Mouse (Mus musculus) ES-E14 (cell line): Measurements from ENCODE around the gene Slc16a2. TPM values are rescaled to one million over a fixed set of nuclear protein-coding genes. Genes with fewer than 3 reads are reported as not detected.
A peak's percentile ranks its signal among the peaks of the same experiment; 100 is the strongest.

ENCODE experiments used
- DNase-seq: peaks from one replicate; pipeline ENCODE4 v3.0.0-alpha.2; 2013; ENCODE audit warnings: low read depth, low spot score
- H3K27ac ChIP-seq: 2 replicates; pipeline ENCODE4 v1.5.1; 2012; ENCODE audit warnings: low read depth, mild to moderate bottlenecking, low read length, moderate library complexity, mixed read lengths; ENCODE audit not compliant: poor library complexity, insufficient read depth, severe bottlenecking
- H3K36me3 ChIP-seq: 2 replicates; pipeline ENCODE4 v1.6.1; 2012; ENCODE audit warnings: mild to moderate bottlenecking, low read length, moderate library complexity, mixed read lengths; ENCODE audit not compliant: control insufficient read depth, poor library complexity, insufficient read depth, severe bottlenecking
- H3K4me1 ChIP-seq, 2 experiments: fragments of 150-350 bp in 1 of 2; sonication (generic) in 1 of 2; 2 replicates each; pipeline ENCODE4 v1.6.1; 2012; ENCODE audit warnings: low read length in 2 of 2, mild to moderate bottlenecking in 1 of 2, mixed read lengths in 1 of 2; ENCODE audit not compliant: control insufficient read depth in 2 of 2, insufficient read depth in 2 of 2, poor library complexity in 1 of 2
- H3K4me3 ChIP-seq, 2 experiments: fragments of 150-350 bp in 1 of 2; sonication (generic) in 1 of 2; 2 replicates each; pipeline ENCODE4 v1.5.1; 2012; ENCODE audit warnings: low read length in 2 of 2, low read depth in 1 of 2, mild to moderate bottlenecking in 1 of 2, mixed read lengths in 1 of 2; ENCODE audit not compliant: insufficient read depth in 1 of 2, poor library complexity in 1 of 2, severe bottlenecking in 1 of 2
- H3K9ac ChIP-seq: 2 replicates; pipeline ENCODE4 v1.6.1; 2012; ENCODE audit warnings: low read depth, mild to moderate bottlenecking, low read length, mixed read lengths; ENCODE audit not compliant: poor library complexity, insufficient read depth, severe bottlenecking
- H3K9me3 ChIP-seq: fragments of 150-350 bp; sonication (generic); 2 replicates; pipeline ENCODE4 v1.6.1; 2012; ENCODE audit warnings: low read depth, mild to moderate bottlenecking, low read length; ENCODE audit not compliant: control insufficient read depth, insufficient read depth
- CHD2 ChIP-seq: IDR thresholded peaks from 2 replicates; pipeline ENCODE4 v1.6.1; 2014; ENCODE audit warnings: mild to moderate bottlenecking, low read depth, low read length, inconsistent platforms
- HCFC1 ChIP-seq: IDR thresholded peaks from 2 replicates; pipeline ENCODE4 v1.6.1; 2012; ENCODE audit warnings: low read length, inconsistent platforms, borderline replicate concordance; ENCODE audit not compliant: insufficient read depth
- MAFK ChIP-seq: IDR thresholded peaks from 2 replicates; pipeline ENCODE4 v1.6.1; 2014; ENCODE audit warnings: mild to moderate bottlenecking, low read depth, low read length, inconsistent platforms; ENCODE audit not compliant: insufficient read depth
- ZC3H11A ChIP-seq: IDR thresholded peaks from 2 replicates; pipeline ENCODE4 v1.6.1; 2012; ENCODE audit warnings: low read depth, mild to moderate bottlenecking, inconsistent platforms, low read length, borderline replicate concordance
- ZNF384 ChIP-seq: IDR thresholded peaks from 2 replicates; pipeline ENCODE4 v1.6.1; 2012; ENCODE audit warnings: low read depth, low read length, inconsistent platforms
- in situ Hi-C, 2 experiments: fragments of 600-800 bp; cut with MboI; formaldehyde crosslinking; loops; one replicate each; pipeline ENCODE4 v1.15.1; 2025; ENCODE audit warnings: low sequenced_read_pairs in 2 of 2, inconsistent platforms in 1 of 2; ENCODE audit not compliant: unreplicated experiment in 2 of 2
- total RNA-seq: library from RNA; depleted of rRNA; stranded (reverse); fragments of 300-350 nt; gene quantifications from 2 replicates; pipeline ENCODE4 v1.2.3, GENCODE M21; 2012

Slc16a2 gene
- total RNA-seq, 1 experiment: 1.5 TPM

- H3K9me3 ChIP-seq: no peaks in the 10 kb centered on the region
- H3K27ac ChIP-seq: no peak overlapping the region
- in situ Hi-C loops: no loop called here
- H3K9ac ChIP-seq: no peak overlapping the region
- no peak for TF ChIP-seq ZC3H11A
- TF ChIP-seq ZNF384: no peak
- TF ChIP-seq CHD2: no peak
- TF ChIP-seq HCFC1: no peak
- no peak for TF ChIP-seq MAFK
- DNase-seq: no peak
- no peaks in the 10 kb centered on the region; a peak in 1 of 4 replicates for H3K4me1 ChIP-seq
- H3K4me3 ChIP-seq: peak overlapping the region; percentile 52 to 76
- no peaks in the 10 kb centered on the region for H3K36me3 ChIP-seq
These were observed 558 bp upstream of the Slc16a2 start for GRCm38 (mm10) chrX:103822271-103822811.

DNA sequence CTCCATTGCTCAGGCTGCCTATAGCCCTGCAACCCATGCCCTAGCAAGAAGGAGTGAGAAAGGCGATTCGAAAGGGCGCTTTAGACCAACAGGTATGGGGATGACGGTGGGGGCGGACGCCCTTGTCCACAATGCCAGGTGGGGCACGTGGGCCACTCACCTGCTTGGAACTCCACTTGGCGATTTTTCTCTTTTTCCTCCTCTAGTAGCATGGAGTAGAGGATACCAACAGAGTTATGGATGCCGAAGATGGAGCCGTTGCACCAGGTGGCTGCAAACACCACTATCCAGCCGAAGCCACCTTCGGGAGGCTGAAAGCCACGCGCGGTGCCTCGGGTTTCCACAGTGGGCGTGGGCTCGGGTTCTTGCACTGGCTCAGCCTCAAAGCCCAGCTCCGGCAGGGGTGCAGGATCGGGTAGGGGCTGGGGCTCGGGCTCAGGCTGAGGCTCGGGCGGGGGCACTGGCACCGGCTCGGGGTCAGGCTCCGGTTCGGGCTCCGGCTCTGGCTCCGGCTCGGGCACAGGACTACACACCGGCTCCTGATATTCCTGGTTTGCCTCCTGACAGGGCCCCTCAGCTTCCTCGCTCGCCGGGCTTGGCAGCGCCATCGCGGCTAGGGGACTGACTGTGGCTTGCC is 470 bp downstream of the Slc16a2 start:
- no peak for DNase-seq
- no peaks in the 10 kb centered on the region for H3K9me3 ChIP-seq
- TF ChIP-seq MAFK: no peak
- no peak for TF ChIP-seq ZNF384
- TF ChIP-seq CHD2: no peak
- TF ChIP-seq HCFC1: no peak
- H3K4me1 ChIP-seq: no peaks in the 10 kb centered on the region; a peak in 1 of 4 replicates
- peak overlapping the region; percentile 52 to 76 for H3K4me3 ChIP-seq
- in situ Hi-C loops: no loop called here
- H3K36me3 ChIP-seq: no peaks in the 10 kb centered on the region
- no peak overlapping the region for H3K9ac ChIP-seq
- no peak overlapping the region for H3K27ac ChIP-seq

DNA sequence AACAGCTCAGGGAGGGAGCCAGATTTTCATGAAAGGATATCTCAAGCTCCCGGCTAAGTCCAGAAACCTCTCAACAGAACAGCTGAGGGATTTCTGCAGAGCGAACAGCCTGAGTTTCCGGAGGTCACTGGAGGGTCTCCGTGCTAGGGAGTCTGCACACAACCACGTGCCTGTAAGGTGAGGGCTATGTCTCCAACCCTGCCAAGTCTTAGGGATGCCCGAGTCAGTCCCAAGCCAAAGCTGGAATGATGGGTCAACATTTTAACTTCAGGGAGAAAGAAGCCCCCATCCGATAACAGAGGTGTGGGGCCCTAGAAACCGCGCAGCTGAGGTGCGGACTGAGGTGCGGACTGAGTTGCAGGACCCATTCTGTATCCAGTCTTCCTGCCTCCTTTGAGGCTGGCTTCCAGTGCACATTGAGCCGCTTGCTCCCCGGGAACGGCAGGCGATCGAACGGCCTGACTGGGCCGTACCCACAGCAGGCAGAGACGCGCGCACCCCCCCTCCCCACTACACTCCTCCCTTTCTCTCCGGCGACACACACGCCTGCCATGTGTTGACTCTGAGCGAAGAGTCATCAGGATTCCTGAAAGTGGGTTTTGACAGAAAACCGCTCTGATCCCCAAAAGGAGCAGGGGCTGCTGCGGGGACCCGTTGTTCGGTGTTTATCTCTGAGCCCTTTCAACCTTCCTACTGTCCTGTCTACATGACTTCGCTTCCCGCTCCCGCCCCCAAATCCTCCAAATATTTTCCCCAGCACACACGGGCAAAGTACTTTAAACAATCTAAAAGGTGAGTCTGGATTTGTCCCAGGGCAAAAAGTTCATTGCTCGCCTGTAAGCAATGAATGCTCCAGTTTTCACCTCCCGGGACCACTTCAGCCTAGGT is 1.2 kb downstream of the Slc16a2 start:
- in situ Hi-C loops: no loop called here
- H3K9me3 ChIP-seq: no peaks in the 10 kb centered on the region
- no peaks in the 10 kb centered on the region; a peak in 1 of 4 replicates for H3K4me1 ChIP-seq
- peak overlapping the region; percentile 15; the same call in 1 of the 2 replicates for H3K9ac ChIP-seq
- TF ChIP-seq ZC3H11A (no peak), CHD2 (no peak), MAFK (no peak), ZNF384 (no peak), HCFC1 (no peak)
- no peak overlapping the region for H3K27ac ChIP-seq
- H3K4me3 ChIP-seq: peak overlapping the region; percentile 46 to 52; a peak in 3 of 4 replicates
- DNase-seq: no peak
- H3K36me3 ChIP-seq: no peaks in the 10 kb centered on the region

GRCm38 (mm10) chrX:103819253-103819652 is 2.5 kb downstream of the Slc16a2 start:
- DNase-seq: no peak
- Histone ChIP-seq H3K27ac (no peak overlapping the region), H3K36me3 (no peaks in the 10 kb centered on the region), H3K9me3 (no peaks in the 10 kb centered on the region), H3K9ac (no peak overlapping the region), H3K4me3 (no peak overlapping the region), H3K4me1 (no peaks in the 10 kb centered on the region; a peak in 1 of 4 replicates)
- TF ChIP-seq ZNF384 (no peak), ZC3H11A (no peak), MAFK (no peak), HCFC1 (no peak), CHD2 (no peak)
- in situ Hi-C loops: no loop called here
